Mouse (Mus musculus): ENCODE results near the gene Ssbp2.

The Ssbp2 gene

GRCm38 (mm10) chr13:91536711-91537110 lies 76.6 kb downstream of the Ssbp2 start:
- no peak for DNase-seq

GRCm38 (mm10) chr13:91540145-91541068 lies 80.3 kb downstream of the Ssbp2 start:
- no peak for DNase-seq

GRCm38 (mm10) chr13:91541069-91541429 lies 81.0 kb downstream of the Ssbp2 start:
- peak; percentile 7 for DNase-seq

- DNase-seq: no peak
These were observed 83.5 kb downstream of the Ssbp2 start for GRCm38 (mm10) chr13:91543555-91543954.

GRCm38 (mm10) chr13:91564047-91564446 lies 104.0 kb downstream of the Ssbp2 start:
- no peak for DNase-seq

GRCm38 (mm10) chr13:91564755-91565154 lies 104.7 kb downstream of the Ssbp2 start:
- DNase-seq: no peak

- no peak for DNase-seq
These were observed 121.4 kb downstream of the Ssbp2 start for GRCm38 (mm10) chr13:91581504-91581903.

- DNase-seq: no peak
These were observed 122.1 kb downstream of the Ssbp2 start for GRCm38 (mm10) chr13:91582212-91582611.

GRCm38 (mm10) chr13:91586368-91586767 lies 126.3 kb downstream of the Ssbp2 start:
- no peak for DNase-seq

- no peak for DNase-seq
These were observed 128.4 kb downstream of the Ssbp2 start for GRCm38 (mm10) chr13:91588475-91588874.

- DNase-seq: no peak
These were observed 131.8 kb downstream of the Ssbp2 start for GRCm38 (mm10) chr13:91591863-91592262.

GRCm38 (mm10) chr13:91595284-91595683 lies 135.2 kb downstream of the Ssbp2 start:
- DNase-seq: no peak

- DNase-seq: no peak
These were observed 139.5 kb downstream of the Ssbp2 start for GRCm38 (mm10) chr13:91599594-91599993.

GRCm38 (mm10) chr13:91605043-91605840 lies 145.2 kb downstream of the Ssbp2 start:
- no peak for DNase-seq

GRCm38 (mm10) chr13:91610601-91611000 lies 150.5 kb downstream of the Ssbp2 start:
- DNase-seq: no peak

GRCm38 (mm10) chr13:91611909-91612308 lies 151.8 kb downstream of the Ssbp2 start:
- no peak for DNase-seq

GRCm38 (mm10) chr13:91612578-91612977 lies 152.5 kb downstream of the Ssbp2 start:
- no peak for DNase-seq

GRCm38 (mm10) chr13:91616050-91616449 lies 156.0 kb downstream of the Ssbp2 start:
- DNase-seq: no peak

- no peak for DNase-seq
These were observed 156.8 kb downstream of the Ssbp2 start for GRCm38 (mm10) chr13:91616876-91617275.

- DNase-seq: no peak
These were observed 159.3 kb downstream of the Ssbp2 start for GRCm38 (mm10) chr13:91619431-91619830.

- DNase-seq: no peak
These were observed 160.5 kb downstream of the Ssbp2 start for GRCm38 (mm10) chr13:91620541-91620940.

GRCm38 (mm10) chr13:91631291-91631799 lies 171.3 kb downstream of the Ssbp2 start:
- DNase-seq: no peak

- DNase-seq: no peak
These were observed 174.0 kb downstream of the Ssbp2 start for GRCm38 (mm10) chr13:91634123-91634522.

- DNase-seq: no peak
These were observed 175.9 kb downstream of the Ssbp2 start for GRCm38 (mm10) chr13:91635957-91636356.

Measured in lung, postnatal 14 days (tissue).